Mouse (Mus musculus) small intestine, adult 2 months (tissue): ENCODE measurements around the gene Ralgapa2. TPM values are rescaled to one million over a fixed set of nuclear protein-coding genes. Genes with fewer than 3 reads are reported as not detected.

ENCODE experiments used
- H3K27ac ChIP-seq: fragments of 200-500 bp; 2 replicates; pipeline ENCODE4 v1.5.1; 2012; ENCODE audit warnings: low read depth, low read length, control low read depth, inconsistent platforms; ENCODE audit not compliant: insufficient read depth
- H3K27me3 ChIP-seq: fragments of 200-500 bp; 2 replicates; pipeline ENCODE4 v1.6.1; 2012; ENCODE audit warnings: mild to moderate bottlenecking, moderate library complexity, low read length, inconsistent platforms; ENCODE audit not compliant: control insufficient read depth, insufficient read depth
- H3K36me3 ChIP-seq: fragments of 200-500 bp; 2 replicates; pipeline ENCODE4 v1.6.1; 2012; ENCODE audit warnings: mild to moderate bottlenecking, low read length, control low read depth, inconsistent platforms; ENCODE audit not compliant: control insufficient read depth, insufficient read depth
- H3K4me1 ChIP-seq: fragments of 200-500 bp; 2 replicates; pipeline ENCODE4 v1.6.1; 2012; ENCODE audit warnings: low read length, inconsistent platforms, mixed read lengths; ENCODE audit not compliant: control insufficient read depth, insufficient read depth, insufficient read length
- H3K4me3 ChIP-seq: fragments of 200-500 bp; 2 replicates; pipeline ENCODE4 v1.5.1; 2012; ENCODE audit warnings: low read depth, mild to moderate bottlenecking, control low read depth, inconsistent platforms, low read length, moderate library complexity
- CTCF ChIP-seq: fragments of 200-500 bp; IDR thresholded peaks from 2 replicates; pipeline ENCODE4 v1.5.1; 2012; ENCODE audit warnings: low read depth, mild to moderate bottlenecking, control low read depth, inconsistent platforms, low read length, moderate library complexity, mixed read lengths; ENCODE audit not compliant: insufficient replicate concordance, insufficient read length; ENCODE audit errors: extremely low read depth
- POLR2A ChIP-seq: fragments of 200-500 bp; IDR thresholded peaks from 2 replicates; pipeline ENCODE4 v1.6.1; 2012; ENCODE audit warnings: low read depth, mild to moderate bottlenecking, control low read depth, inconsistent platforms, low read length, moderate library complexity
- WGBS: fragments of 180-500 bp; shearing (Covaris S2); methylation state at CpG from one replicate; pipeline ENCODE4 v1.1.7; 2018; 5-methylcytosine and 5-hydroxymethylcytosine counted together
- polyA plus RNA-seq: library from polyadenylated mRNA; depleted of rRNA; stranded (reverse); fragments of >200 nt; gene quantifications from 2 replicates; pipeline ENCODE4 v1.2.3, GENCODE M21; 2012

The Ralgapa2 gene
- polyA plus RNA-seq, 1 experiment, result 14.8 TPM

- TF ChIP-seq CTCF (no peak), POLR2A (no peak)
- H3K4me1 ChIP-seq, result no peaks in the 10 kb centered on the region
Measured at GRCm38 (mm10) chr2:146426321-146426720, 85.8 kb downstream of the Ralgapa2 start.

DNA sequence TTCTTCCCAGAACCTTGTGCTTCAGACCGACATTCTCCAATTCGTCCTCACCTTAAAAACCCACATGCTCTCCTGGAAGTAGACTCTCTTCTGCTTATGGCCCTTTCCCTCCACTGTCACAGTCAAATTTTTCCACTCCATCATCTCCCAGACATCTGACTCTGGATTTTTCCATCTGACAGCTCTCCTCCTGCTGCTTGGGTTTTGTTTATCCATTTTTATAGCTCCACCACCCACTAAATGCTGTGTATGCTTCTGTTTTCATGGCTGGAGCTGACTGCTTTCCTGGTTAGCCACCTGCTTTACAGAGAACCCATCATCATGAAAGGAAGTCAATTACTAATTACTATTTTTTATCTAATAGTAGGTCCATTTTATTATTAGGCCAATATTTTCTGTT, 86.9 kb downstream of the Ralgapa2 start:
- Histone ChIP-seq H3K27me3 (no peaks in the 10 kb centered on the region), H3K4me1 (no peaks in the 10 kb centered on the region), H3K27ac (no peak overlapping the region), H3K4me3 (no peak overlapping the region), H3K36me3 (peaks cover 30% of the 10 kb centered on the region)
- 94% methylated on average over 2 of the region's 2 CpGs for WGBS
- TF ChIP-seq POLR2A (no peak), CTCF (no peak)

More at GRCm38 (mm10) chr2:146426321-146426720, 85.8 kb downstream of the Ralgapa2 start:
- Histone ChIP-seq H3K27ac (no peak overlapping the region), H3K36me3 (peaks cover 31% of the 10 kb centered on the region), H3K4me3 (no peak overlapping the region), H3K27me3 (no peaks in the 10 kb centered on the region)
- WGBS, result 67% methylated on average over 7 of the region's 7 CpGs

DNA sequence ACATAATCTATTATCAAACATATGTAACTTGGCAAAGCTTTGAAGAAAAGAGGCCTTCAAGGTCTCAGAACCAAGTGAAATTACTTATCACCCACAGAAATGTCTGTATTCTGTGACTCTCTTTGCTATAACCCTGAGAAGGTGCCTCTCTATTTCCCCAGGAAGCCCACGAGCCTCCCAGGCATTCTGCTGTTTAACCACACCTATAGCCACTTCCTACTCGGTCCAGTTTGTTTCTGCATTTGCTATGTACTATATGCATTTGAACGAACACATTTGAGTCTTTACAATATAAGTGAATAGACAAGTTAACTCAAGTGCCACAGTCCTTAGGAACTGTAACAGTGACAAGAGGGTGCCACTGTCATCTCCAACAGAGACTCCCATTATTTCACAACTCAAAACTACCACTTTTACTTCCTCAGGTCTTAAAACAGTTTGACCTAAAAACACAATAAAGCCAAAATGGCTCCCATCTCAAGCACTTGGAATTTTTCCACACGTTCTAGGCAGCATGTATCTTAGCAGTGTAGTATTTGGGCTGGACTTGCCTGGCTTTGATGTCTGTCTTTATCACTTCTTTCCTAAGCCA, 88.3 kb downstream of the Ralgapa2 start:
- no peak for TF ChIP-seq CTCF
- TF ChIP-seq POLR2A, result no peak
- 71% methylated on average over 4 of the region's 4 CpGs for WGBS
- Histone ChIP-seq H3K4me3 (no peak overlapping the region), H3K27me3 (no peaks in the 10 kb centered on the region), H3K36me3 (peaks cover 24% of the 10 kb centered on the region), H3K27ac (no peak overlapping the region), H3K4me1 (no peaks in the 10 kb centered on the region)

DNA sequence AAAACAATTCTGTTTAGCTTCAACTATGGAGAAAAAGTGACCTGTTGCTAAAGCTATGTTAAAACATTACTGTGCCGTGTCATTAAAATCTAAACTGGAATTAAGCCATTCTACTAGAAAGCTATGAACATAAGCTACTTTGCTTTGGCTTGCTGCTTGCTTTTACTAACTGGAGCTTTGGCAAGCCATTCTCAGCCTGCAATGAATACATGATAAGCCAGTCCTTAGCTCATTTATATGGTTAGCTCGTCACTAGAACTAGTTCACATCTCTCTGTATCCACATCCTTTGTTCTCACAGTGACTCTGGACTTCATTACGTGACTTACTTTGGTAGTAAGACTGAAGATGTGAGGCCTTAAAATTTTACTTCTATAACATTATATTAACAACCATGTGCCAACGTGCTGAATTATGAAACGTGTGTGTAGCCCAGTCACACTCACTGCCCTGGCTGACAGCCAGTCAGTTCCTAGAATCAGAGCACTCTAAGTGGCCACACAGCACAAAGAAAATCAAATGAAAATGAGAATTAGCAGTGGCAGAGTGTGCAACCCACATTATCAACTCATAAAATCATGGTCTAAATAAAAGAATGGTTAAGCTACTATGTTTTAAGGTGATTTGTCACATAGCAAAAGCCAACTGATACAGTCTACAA, 89.0 kb downstream of the Ralgapa2 start:
- Histone ChIP-seq H3K27me3 (no peaks in the 10 kb centered on the region), H3K4me3 (no peak overlapping the region), H3K36me3 (peaks cover 22% of the 10 kb centered on the region), H3K4me1 (no peaks in the 10 kb centered on the region), H3K27ac (no peak overlapping the region)
- TF ChIP-seq CTCF, result no peak
- TF ChIP-seq POLR2A, result no peak
- 74% methylated on average over 5 of the region's 5 CpGs for WGBS

- H3K27ac ChIP-seq, result peak overlapping the region; percentile 40; the same call in 1 of the 2 replicates
- H3K4me1 ChIP-seq, result peaks cover 7% of the 10 kb centered on the region
- peaks cover 9% of the 10 kb centered on the region for H3K36me3 ChIP-seq
- TF ChIP-seq POLR2A, result no peak
- TF ChIP-seq CTCF, result no peak
- H3K4me3 ChIP-seq, result no peak overlapping the region
- 62% methylated on average over 2 of the region's 2 CpGs for WGBS
- no peaks in the 10 kb centered on the region for H3K27me3 ChIP-seq
Measured at GRCm38 (mm10) chr2:146416283-146416682, 95.9 kb downstream of the Ralgapa2 start.

GRCm38 (mm10) chr2:146414484-146415291, 97.5 kb downstream of the Ralgapa2 start:
- TF ChIP-seq POLR2A (no peak), CTCF (peak; percentile 29; the same call in 1 of the 2 replicates)
- no peak overlapping the region for H3K4me3 ChIP-seq
- H3K27ac ChIP-seq, result no peak overlapping the region
- H3K27me3 ChIP-seq, result no peaks in the 10 kb centered on the region
- peaks cover 12% of the 10 kb centered on the region for H3K36me3 ChIP-seq
- peaks cover 7% of the 10 kb centered on the region for H3K4me1 ChIP-seq
- 56% methylated on average over 8 of the region's 8 CpGs for WGBS

- 26% methylated on average over 9 of the region's 9 CpGs for WGBS
- H3K27ac ChIP-seq, result no peak overlapping the region
- no peaks in the 10 kb centered on the region for H3K27me3 ChIP-seq
- TF ChIP-seq POLR2A (no peak), CTCF (no peak)
- H3K36me3 ChIP-seq, result peaks cover 8% of the 10 kb centered on the region
- peaks cover 7% of the 10 kb centered on the region for H3K4me1 ChIP-seq
- H3K4me3 ChIP-seq, result no peak overlapping the region
Measured at GRCm38 (mm10) chr2:146412733-146413132, 99.4 kb downstream of the Ralgapa2 start.
